Mouse (Mus musculus): ENCODE results near the gene Plcl2. TPM values are rescaled to one million over a fixed set of nuclear protein-coding genes. Genes with fewer than 3 reads are reported as not detected.

Plcl2 gene
- polyA plus RNA-seq, 1 experiment from 2014 or later = 5.9 TPM

DNA sequence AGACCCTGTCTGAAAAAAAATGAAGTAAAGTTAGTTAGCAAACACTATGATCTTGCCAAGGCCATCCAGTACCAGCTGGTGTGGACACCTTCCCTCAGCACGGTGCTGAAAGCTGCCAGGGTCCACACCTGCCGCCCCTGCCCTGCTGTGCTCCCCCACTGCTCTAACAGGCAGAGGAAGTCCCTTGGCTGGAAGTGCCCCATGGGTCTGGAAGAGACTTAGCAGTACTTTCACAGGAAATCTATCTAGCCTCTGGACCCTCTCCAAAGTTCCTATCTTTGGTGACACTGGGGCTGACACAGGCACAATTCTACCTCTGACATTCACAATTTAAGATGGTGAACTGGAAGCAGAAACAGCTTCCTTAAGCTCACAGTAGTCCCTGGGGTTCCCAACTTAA, 227.9 kb downstream of the Plcl2 start:
- Histone ChIP-seq H3K4me1 (ENCODE audit: control insufficient read depth, insufficient read depth, low read length) (0 out of 2 replicates have a peak, but pooled peaks cover 4% of the 10 kb centered on the region), H3K4me2 (replicated peaks; ENCODE audit: low read depth, low read length) (no peak overlapping the region), H3K9ac (replicated peaks; ENCODE audit: low read depth, low read length) (no peak overlapping the region), H3K27ac (ENCODE audit: low read length) (no peak overlapping the region), H3K27me3 (ENCODE audit: control insufficient read depth, insufficient read depth, low read length) (no peaks in the 10 kb centered on the region), H3K36me3 (ENCODE audit: control insufficient read depth, insufficient read depth, low read length) (no peaks in the 10 kb centered on the region), H3K9me3 (ENCODE audit: control insufficient read depth, low read depth, low read length) (no peaks in the 10 kb centered on the region), H3K4me3 (ENCODE audit: low read depth, low read length) (no peak overlapping the region)
- 49% methylated on average over 2 of the region's 2 CpGs for WGBS
- ATAC-seq (ENCODE audit: insufficient number of reproducible peaks, insufficient read depth, low FRiP score, low read depth) = no peak

Other genes starting within 250 kb of the Plcl2 start
- 0.54 and 0.56 TPM in 2 replicates for gene Dazl, start 215.8 kb upstream of the Plcl2 start, polyA plus RNA-seq (2014; fragmentation: Nextera tagmentation; extraction: Ambion mirVana)

Data from stomach, embryonic 14.5 days (tissue).